Mouse (Mus musculus) hindbrain, embryonic 14.5 days (tissue): ENCODE results near the gene Gm3149. TPM values are rescaled to one million over a fixed set of nuclear protein-coding genes. Genes with fewer than 3 reads are reported as not detected.
"Not testable (repeated sequence)": the region's sequence is repeated elsewhere in the genome, so short reads cannot be mapped to it uniquely, and the experiment has no call there.

Experiments
- ATAC-seq: fragments of 200-750 bp; cut with Nextera tagmentation; 2 replicates; pipeline ENCODE4 v1.8.0; 2017; ENCODE audit warnings: moderate number of reproducible peaks, mild to moderate bottlenecking, moderate TSS enrichment, moderate library complexity; ENCODE audit not compliant: low FRiP score
- DNase-seq: peaks from one replicate; pipeline ENCODE4 v3.0.0-alpha.2; 2015; ENCODE audit warnings: low spot score
- H3K27ac ChIP-seq: fragments of 300-500 bp; sonication (generic); 2 replicates; pipeline ENCODE4 v1.5.1; 2014; ENCODE audit warnings: mild to moderate bottlenecking, moderate library complexity
- H3K27me3 ChIP-seq: fragments of 300-500 bp; sonication (generic); 2 replicates; pipeline ENCODE4 v1.6.1; 2014; ENCODE audit warnings: mild to moderate bottlenecking, low read length, mixed read lengths; ENCODE audit not compliant: control insufficient read depth, insufficient read depth
- H3K36me3 ChIP-seq: fragments of 300-500 bp; sonication (generic); replicated peaks from 2 replicates; pipeline ENCODE4 v1.6.1; 2014; ENCODE audit not compliant: control insufficient read depth, insufficient read depth
- H3K4me1 ChIP-seq: fragments of 300-500 bp; sonication (generic); replicated peaks from 2 replicates; pipeline ENCODE4 v1.6.1; 2014; ENCODE audit warnings: antibody characterized with exemption, low read length, mixed read lengths; ENCODE audit not compliant: control insufficient read depth, insufficient read depth
- H3K4me2 ChIP-seq: fragments of 300-500 bp; sonication (generic); replicated peaks from 2 replicates; pipeline ENCODE4 v1.6.1; 2014; ENCODE audit warnings: mild to moderate bottlenecking, moderate library complexity
- H3K4me3 ChIP-seq: fragments of 300-500 bp; sonication (generic); replicated peaks from 2 replicates; pipeline ENCODE4 v1.5.1; 2014; ENCODE audit warnings: mild to moderate bottlenecking, low read length
- H3K9ac ChIP-seq: fragments of 300-500 bp; sonication (generic); 2 replicates; pipeline ENCODE4 v1.6.1; 2014
- H3K9me3 ChIP-seq: fragments of 300-500 bp; sonication (generic); 2 replicates; pipeline ENCODE4 v1.6.1; 2016; ENCODE audit warnings: low read length; ENCODE audit not compliant: control insufficient read depth
- WGBS: fragments of 180-500 bp; shearing (Covaris S2); extraction: QIAGEN DNeasy Blood & Tissue Kit; methylation state at CpG from one replicate; pipeline ENCODE4 v1.1.7; 2014; 5-methylcytosine and 5-hydroxymethylcytosine counted together
- polyA plus RNA-seq: library from polyadenylated mRNA; unstranded; fragments of >200 nt; fragmentation: Nextera tagmentation; extraction: Ambion mirVana; gene quantifications from 2 replicates; pipeline ENCODE4 v1.2.1, GENCODE M21; 2014

Gm3149 gene
- polyA plus RNA-seq: 0.13 TPM in 1 of 2 replicates, not detected in the other

GRCm38 (mm10) chr14:4316983-4317382 is at the start of gene Gm3149:
TSS of gene Gm3149 (plus strand) at chr14:4317283.
- H3K36me3 ChIP-seq, H3K4me2 ChIP-seq, H3K27ac ChIP-seq, H3K9ac ChIP-seq, H3K27me3 ChIP-seq, H3K9me3 ChIP-seq, ATAC-seq, DNase-seq, H3K4me1 ChIP-seq, H3K4me3 ChIP-seq: not testable (repeated sequence)
- no CpG with 5 or more reads among the region's 1 CpGs for WGBS

DNA sequence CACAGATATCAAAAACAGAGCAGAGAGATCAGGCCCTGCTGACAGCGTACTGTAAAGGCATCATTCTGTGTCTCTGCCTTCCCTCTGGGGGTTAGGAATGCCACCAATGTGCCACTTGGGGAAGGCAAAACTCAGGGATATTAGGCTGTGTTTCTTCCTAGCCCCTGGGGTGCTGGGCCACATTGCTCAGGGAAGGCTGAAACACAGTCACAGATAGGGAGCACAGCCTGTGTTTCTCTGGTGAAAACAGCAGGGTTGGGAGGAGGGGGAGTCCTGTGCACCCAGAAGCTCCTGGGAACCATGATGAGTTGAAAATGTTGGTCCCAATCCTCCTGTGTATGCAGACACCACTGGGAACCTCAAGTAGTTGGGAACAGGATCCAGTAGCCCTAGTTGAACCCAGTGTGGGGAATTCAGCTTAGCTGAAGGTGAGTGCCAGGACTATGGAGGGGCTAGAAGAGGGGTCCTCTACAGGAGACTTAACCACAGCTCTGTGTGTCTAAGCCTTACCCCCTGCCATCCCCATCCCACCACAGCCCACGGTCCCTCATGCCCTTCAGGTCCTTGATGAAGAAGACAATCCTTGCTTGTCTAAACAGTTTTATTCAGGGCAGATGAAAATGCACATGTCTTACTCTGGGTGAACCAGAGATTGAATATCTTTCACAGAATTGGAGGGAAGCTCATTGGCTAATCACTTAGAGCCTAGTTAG is 47.7 kb upstream of the Gm3149 start:
- not testable (repeated sequence) for DNase-seq, H3K4me2 ChIP-seq, H3K27ac ChIP-seq, H3K27me3 ChIP-seq, H3K9me3 ChIP-seq, H3K4me3 ChIP-seq, H3K36me3 ChIP-seq, H3K4me1 ChIP-seq, H3K9ac ChIP-seq, ATAC-seq
- 85% methylated on average over 2 of the region's 2 CpGs for WGBS

GRCm38 (mm10) chr14:4279828-4280227 is 37.3 kb upstream of the Gm3149 start:
- H3K27ac ChIP-seq, H3K9ac ChIP-seq, DNase-seq, H3K9me3 ChIP-seq, ATAC-seq, H3K4me2 ChIP-seq, H3K4me1 ChIP-seq, H3K36me3 ChIP-seq, H3K27me3 ChIP-seq, H3K4me3 ChIP-seq: not testable (repeated sequence)
- WGBS: 46% methylated on average over 2 of the region's 3 CpGs

- peak within 1 kb of the TSS; percentile 62 for H3K4me2 ChIP-seq
- peak within 1 kb of the TSS; percentile 62 for H3K9ac ChIP-seq
- H3K27me3 ChIP-seq, H3K27ac ChIP-seq, H3K36me3 ChIP-seq, H3K9me3 ChIP-seq, H3K4me1 ChIP-seq, ATAC-seq: not testable (repeated sequence)
- H3K4me3 ChIP-seq: peak within 1 kb of the TSS; percentile 43
- WGBS: 6% methylated on average over 14 of the region's 48 CpGs
- DNase-seq: peak; percentile 23
Measured at GRCm38 (mm10) chr14:4334476-4335080, 17.5 kb downstream of the Gm3149 start, which contains the start of gene 2610042L04Rik. TSS of gene 2610042L04Rik (plus strand) at chr14:4334763.

DNA sequence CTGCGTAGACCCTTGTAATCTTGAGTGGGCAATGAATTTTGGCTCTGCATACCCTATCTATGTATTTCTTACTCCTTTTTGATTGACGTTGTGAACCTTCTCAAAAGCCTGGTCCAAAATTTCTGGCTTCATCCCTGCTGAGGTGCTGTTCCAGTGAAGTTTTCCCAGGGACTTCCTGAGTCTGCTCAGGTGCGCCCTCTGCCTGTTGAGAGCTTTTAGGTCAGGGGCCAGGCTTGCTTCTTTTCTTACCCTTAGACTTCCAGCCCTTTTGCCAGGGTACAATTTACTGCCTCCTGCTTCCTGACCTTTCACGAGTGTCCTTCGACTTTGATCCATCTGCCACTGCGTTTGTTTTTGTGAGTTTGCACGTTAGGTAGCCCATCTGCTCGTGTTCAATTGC is 18.4 kb downstream of the Gm3149 start:
- H3K36me3 ChIP-seq, H3K9ac ChIP-seq, H3K27ac ChIP-seq, H3K4me1 ChIP-seq, ATAC-seq, DNase-seq, H3K27me3 ChIP-seq, H3K4me3 ChIP-seq, H3K9me3 ChIP-seq: not testable (repeated sequence)
- peak overlapping the region; percentile 28; the same call in 1 of the 2 replicates for H3K4me2 ChIP-seq
- WGBS: 7% methylated on average over 6 of the region's 8 CpGs

DNA sequence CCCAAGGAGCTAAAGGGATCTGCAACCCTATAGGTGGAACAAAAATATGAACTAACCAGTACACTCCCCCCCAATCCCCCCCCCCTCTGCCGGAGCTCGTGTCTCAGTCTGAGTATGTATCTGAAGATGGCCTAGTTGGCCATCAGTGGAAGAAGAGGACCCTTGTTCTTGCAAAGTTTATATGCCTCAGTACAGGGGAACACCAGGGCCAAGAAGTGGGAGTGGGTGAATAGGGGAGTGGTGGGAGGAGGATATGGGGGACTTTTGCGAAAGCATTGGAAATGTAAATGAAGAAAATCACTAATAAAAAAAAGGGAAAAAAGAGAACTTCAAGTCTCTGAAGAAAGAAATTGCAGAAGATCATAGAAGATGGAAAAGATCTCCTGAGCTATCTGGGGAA is 51.9 kb downstream of the Gm3149 start:
- not testable (repeated sequence) for H3K4me3 ChIP-seq, H3K9ac ChIP-seq, H3K36me3 ChIP-seq, H3K4me1 ChIP-seq, H3K9me3 ChIP-seq, H3K27me3 ChIP-seq, ATAC-seq, H3K27ac ChIP-seq, DNase-seq, H3K4me2 ChIP-seq
- WGBS: 74% methylated on average over 3 of the region's 3 CpGs

DNA sequence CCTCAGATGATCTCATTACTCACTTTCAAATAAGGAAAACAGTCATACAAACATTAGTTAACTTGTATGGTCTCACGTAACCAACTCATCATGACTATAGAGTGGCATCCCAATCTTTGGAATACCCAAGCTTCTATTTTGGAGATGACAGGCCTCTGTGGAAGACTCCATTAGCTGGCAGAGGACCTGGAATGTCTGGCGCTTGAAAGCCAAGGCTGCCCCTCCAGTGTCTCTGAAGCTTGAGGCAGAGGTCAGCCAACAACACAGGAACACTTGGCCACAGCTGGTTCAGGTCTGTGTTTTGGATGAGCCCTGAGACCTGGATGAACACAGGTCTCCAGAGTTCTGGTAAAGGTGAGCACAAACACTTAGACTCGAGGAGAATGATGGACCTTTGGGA is 52.6 kb downstream of the Gm3149 start:
- H3K27ac ChIP-seq, H3K27me3 ChIP-seq, H3K4me3 ChIP-seq, H3K4me2 ChIP-seq, ATAC-seq, H3K4me1 ChIP-seq, H3K9ac ChIP-seq, H3K9me3 ChIP-seq, H3K36me3 ChIP-seq, DNase-seq: not testable (repeated sequence)
- WGBS: 86% methylated on average over 3 of the region's 3 CpGs

Other genes with a start within 250 kb of the Gm3149 start
- not detected in 2 replicates for gene Gm3115, start 233.2 kb upstream of the Gm3149 start, polyA plus RNA-seq
- 5.2 and 6.4 TPM in 2 replicates for gene Gm8108, start 206.8 kb upstream of the Gm3149 start, polyA plus RNA-seq
- gene Gm3127, start 152.3 kb upstream of the Gm3149 start, polyA plus RNA-seq: not detected in 2 replicates
- gene Gm2974, start 134.7 kb upstream of the Gm3149 start, polyA plus RNA-seq: 11.1 and 11.7 TPM in 2 replicates
- gene Gm3138, start 67.7 kb upstream of the Gm3149 start, polyA plus RNA-seq: not detected in 2 replicates
- 5.8 and 7.9 TPM in 2 replicates for gene 2610042L04Rik, start 17.5 kb downstream of the Gm3149 start, polyA plus RNA-seq
- not detected in 2 replicates for gene Gm3159, start 80.2 kb downstream of the Gm3149 start, polyA plus RNA-seq
- gene Gm3164, start 98.2 kb downstream of the Gm3149 start, polyA plus RNA-seq: 6.2 and 8.1 TPM in 2 replicates
- gene Gm3173, start 113.7 kb downstream of the Gm3149 start, polyA plus RNA-seq: 0.56 and 1.8 TPM in 2 replicates
- gene Gm3182, start 164.5 kb downstream of the Gm3149 start, polyA plus RNA-seq: not detected in 2 replicates
- gene Gm3047, start 238.1 kb downstream of the Gm3149 start, polyA plus RNA-seq: not detected in 2 replicates